Mouse (Mus musculus): ENCODE measurements around the gene Ppp6r3.
"Not testable (repeated sequence)": the region's sequence is repeated elsewhere in the genome, so short reads cannot be mapped to it uniquely, and the experiment has no call there.

The Ppp6r3 gene

GRCm38 (mm10) chr19:3575632-3576384 is at the start of gene Ppp6r3:
TSS of gene Ppp6r3 (minus strand) at chr19:3575749.
- DNase-seq (ENCODE audit: extremely low read depth, insufficient read length, low spot score) = peak; percentile 98

DNA sequence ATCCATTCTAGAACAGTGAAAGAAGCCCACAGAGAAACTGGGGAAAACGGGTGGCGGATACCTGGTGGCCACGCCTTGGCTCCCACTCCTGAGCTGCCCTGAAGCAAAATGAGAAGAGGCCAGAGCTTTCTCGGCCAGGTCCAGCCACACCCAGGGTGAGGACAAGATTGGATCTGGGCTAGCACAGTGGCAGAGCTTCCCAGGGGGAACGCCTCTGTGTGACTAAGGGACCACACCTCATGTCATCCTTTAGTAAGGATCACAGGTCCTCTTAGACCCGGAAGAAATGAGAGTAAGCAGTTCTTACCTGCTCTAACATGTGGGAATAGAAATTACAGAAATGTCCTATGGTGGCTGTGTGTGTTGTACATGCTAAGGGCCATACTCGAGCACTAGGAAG is 49.6 kb upstream of the Ppp6r3 start:
- DNase-seq (ENCODE audit: extremely low read depth, insufficient read length, low spot score) = no peak

- DNase-seq (ENCODE audit: extremely low read depth, insufficient read length, low spot score) = peak; percentile 49
These were observed 48.3 kb upstream of the Ppp6r3 start for GRCm38 (mm10) chr19:3623824-3624223.

DNA sequence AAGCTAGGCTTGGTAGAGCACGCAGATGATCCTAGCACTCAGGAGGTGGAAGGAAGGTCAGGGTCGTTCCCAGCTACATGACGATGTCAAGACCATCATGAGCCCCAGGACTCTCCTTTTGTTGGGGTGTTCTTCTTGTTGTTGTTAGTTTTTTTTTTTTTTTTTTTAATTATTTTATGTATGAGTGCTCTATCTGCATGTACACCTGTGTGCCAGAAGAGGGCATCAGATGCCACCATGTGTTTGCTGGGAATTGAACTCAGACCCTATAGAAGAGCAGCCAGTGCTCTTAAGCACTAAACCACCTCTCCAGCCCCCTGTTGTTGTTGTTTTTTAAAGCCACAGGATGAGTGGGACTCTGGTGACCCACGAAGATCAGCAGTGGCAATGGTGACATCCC is 47.7 kb upstream of the Ppp6r3 start:
- no peak for DNase-seq (ENCODE audit: extremely low read depth, insufficient read length, low spot score)

DNA sequence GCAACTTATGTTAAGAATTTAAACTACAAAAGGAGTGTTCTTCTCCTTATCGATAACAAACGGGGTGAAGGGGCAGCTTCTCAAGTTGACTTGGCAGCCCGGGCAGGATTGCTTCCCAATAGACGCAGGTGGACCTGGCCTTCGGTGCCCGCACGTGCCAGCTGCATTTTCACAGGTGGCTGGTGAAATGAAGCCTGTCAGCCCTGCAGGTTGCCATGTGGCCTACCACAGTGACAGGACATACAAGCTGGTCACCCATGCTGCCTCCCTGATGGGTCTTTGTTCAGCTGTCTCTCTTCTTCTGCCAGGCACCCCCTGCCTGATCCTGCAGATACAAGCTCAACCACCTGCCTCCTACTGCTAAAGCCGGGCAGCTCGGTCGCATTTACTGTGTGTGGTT is 45.3 kb upstream of the Ppp6r3 start:
- DNase-seq (ENCODE audit: extremely low read depth, insufficient read length, low spot score) = no peak

DNA sequence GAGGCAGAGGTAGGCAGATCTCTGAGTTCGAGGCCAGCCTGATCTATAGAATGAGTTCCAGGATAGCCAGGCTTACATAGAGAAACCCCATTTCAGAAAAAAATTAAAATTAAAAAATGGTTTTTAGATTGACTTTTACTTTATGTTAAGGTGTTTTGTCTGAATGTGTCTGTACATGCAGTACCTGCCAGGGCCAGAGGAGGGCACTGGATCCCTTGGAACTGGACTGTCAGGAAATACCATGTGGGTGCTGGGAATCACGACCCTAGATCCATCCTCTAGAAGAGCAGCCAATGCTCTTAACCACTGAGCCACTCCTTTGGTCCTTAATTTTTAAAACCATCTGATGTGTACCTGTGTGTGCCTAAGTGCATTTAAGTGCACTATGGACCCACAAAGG is 43.8 kb upstream of the Ppp6r3 start:
- no peak for DNase-seq (ENCODE audit: extremely low read depth, insufficient read length, low spot score)

DNA sequence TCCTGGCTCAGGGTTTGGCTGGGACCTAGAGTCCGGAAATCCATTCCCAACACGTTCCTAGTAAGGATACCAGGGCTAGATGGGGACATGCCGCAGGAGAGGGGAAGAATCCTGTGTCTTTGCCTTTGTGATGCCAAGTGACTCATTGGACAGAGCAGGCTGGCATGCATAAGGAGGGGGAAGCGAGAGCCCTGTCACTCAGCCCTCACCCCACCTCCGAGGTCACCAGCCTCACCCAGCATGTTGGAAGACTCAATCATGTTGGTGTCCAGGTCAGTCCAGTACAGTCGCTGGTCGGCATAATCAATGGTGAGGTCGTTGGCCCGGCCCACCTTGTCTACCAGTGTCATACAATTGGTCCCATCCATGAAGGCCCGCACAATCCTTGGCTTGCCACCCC is 38.4 kb upstream of the Ppp6r3 start:
- no peak for DNase-seq (ENCODE audit: extremely low read depth, insufficient read length, low spot score)

DNA sequence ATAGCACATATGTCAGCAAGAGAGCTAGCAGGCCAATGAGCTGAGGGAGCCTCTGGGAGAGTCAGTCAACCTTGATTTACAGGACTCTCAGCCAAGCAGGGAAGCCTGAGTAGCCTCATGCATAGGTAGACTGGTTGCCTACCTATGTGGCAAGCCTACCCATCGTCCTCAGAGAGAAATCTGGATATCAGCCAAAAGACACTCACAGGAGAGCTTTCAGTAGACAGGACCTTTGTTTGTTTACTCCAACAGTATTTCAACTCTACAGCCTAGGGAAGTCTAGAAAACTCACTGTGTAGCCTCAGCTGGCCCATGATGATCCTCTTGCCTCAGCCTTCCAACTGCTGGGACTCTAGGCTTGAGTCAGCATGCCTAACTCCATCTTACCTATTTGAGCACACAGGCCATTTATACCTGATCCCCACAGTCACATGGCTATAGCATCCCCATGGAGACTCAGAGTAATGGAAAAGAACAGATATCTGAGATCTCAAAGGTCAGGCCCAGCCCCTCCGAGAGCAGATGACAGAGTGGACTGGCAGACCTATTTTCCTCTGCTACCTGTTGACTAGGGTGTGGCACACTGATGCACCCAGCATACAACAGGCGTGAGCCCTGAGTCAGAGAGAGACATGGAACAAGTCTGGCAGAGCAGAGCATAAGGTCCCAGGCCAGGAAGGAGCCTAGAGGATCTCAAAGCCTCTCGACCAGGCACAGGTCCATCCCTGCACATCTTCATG is 37.2 kb upstream of the Ppp6r3 start:
- no peak for DNase-seq (ENCODE audit: extremely low read depth, insufficient read length, low spot score)

- no peak for DNase-seq (ENCODE audit: extremely low read depth, insufficient read length, low spot score)
These were observed 36.2 kb upstream of the Ppp6r3 start for GRCm38 (mm10) chr19:3611730-3612129.

DNA sequence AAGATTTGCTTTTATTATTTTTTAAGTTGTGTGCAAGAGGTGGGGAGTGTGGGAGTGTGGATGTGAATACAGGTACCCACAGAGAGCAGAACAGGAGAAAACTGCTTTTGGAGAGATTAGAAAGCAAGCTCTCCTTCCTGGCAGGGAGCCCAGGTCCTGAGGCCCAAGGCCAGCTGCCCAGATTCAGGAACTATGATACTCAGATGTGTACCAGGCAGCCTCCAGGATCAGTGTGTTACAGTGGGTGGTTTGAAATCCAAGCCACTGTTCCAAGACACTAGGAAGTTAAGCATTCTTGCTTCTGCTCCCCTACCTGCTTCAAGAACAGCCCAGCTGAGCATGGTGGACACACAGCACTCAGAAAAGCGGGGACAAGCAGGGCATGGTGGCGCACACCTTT is 35.3 kb upstream of the Ppp6r3 start:
- no peak for DNase-seq (ENCODE audit: extremely low read depth, insufficient read length, low spot score)

DNA sequence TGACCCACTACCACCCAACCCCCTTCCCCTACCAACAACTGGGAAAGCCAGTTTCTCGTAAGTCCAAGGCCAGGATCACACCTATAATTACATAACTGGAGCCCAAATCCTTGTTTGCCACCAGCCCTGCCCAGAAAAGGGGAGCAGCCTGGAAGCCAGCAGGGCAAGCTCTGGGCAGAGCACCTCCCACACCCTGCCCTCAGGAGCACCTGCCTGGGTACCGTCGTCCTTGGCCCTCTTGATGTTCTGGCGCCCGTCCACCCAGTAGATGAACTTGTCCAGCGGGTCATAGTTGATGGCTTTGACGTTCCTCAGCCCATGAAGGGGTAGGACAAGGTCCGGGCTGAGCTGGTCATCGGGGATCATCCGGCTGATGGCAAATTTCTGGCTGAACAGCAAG is 34.3 kb upstream of the Ppp6r3 start:
- DNase-seq (ENCODE audit: extremely low read depth, insufficient read length, low spot score) = no peak

- no peak for DNase-seq (ENCODE audit: extremely low read depth, insufficient read length, low spot score)
These were observed 18.8 kb upstream of the Ppp6r3 start for GRCm38 (mm10) chr19:3594316-3594715.

GRCm38 (mm10) chr19:3593379-3594055 is 18.0 kb upstream of the Ppp6r3 start:
- no peak for DNase-seq (ENCODE audit: extremely low read depth, insufficient read length, low spot score)

DNA sequence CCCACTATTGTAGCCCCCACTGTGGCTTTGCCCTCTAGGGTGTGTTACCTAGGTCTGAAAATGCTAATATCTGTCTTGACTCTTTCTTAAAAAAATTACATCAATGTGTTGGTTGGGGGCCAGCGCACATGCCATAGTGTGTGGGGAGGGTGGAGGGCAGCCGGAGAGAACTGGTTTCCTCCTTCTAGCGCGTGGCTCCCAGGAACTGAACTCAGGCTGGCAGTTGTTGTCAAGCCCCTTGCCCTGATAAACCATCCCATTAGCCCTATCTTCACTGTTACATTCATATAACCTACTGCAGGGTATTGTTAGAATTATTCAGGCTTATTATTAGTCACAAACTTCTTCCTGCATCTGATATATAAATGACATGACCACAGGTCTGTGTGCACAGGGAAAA is 14.4 kb upstream of the Ppp6r3 start:
- no peak for DNase-seq (ENCODE audit: extremely low read depth, insufficient read length, low spot score)

DNA sequence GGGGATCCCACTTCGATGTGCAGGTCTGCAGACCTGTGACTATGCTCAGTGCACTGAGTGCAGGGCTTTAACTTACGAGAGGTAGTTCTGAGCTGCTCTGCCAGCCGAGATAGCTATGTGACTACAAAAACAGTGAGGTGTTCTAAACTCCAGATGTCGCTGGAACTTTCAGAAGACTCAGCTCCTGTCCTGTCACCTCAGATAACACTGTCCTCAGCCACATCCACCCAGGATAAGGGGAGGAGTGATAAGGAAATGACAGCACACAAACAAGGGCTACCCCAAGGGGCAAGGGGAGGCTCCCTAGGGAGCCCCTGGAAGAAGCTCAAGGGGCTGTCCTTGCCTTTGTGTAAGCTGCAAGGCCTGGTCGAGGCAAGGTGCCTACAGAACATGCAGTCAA is 14.0 kb upstream of the Ppp6r3 start:
- DNase-seq (ENCODE audit: extremely low read depth, insufficient read length, low spot score) = no peak

DNA sequence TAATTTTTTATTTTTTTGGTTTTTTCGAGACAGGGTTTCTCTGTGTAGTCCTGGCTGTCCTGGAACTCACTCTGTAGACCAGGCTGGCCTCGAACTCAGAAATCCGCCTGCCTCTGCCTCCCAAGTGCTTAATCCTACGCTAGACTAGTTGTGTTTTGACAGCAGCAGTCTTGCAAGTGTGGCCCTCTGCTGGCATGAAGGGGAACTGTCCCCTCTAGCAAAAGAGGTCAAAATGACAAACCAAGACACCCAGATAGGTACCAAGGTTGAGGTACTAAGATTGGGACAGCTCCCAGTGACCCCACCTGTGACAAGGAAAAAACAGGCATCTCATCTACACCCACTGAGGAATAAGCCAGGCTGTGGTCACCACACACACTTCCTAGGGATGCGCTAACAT is 12.2 kb upstream of the Ppp6r3 start:
- DNase-seq (ENCODE audit: extremely low read depth, insufficient read length, low spot score) = not testable (repeated sequence)

GRCm38 (mm10) chr19:3586540-3586939 is 11.0 kb upstream of the Ppp6r3 start:
- no peak for DNase-seq (ENCODE audit: extremely low read depth, insufficient read length, low spot score)

- no peak for DNase-seq (ENCODE audit: extremely low read depth, insufficient read length, low spot score)
These were observed 10.5 kb upstream of the Ppp6r3 start for GRCm38 (mm10) chr19:3586026-3586425.

DNA sequence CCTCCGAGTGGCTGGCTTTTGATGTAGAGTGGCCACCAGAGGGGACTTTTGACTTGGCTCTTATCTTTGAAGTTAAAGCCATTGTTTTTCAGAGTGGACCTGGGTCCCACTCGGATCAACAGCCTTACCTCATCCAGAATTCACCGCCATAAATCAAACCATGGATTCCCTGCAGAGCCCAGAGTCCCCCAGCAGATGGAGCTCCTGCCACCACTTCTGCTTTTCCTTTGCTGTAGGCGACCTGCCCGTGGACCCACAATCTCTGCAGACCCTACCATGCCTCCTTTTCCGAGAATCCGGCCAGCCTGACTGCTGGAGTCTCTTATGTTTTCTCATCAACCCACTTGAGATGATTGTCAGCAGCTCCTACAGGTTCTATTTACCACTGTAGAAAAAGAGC is 5.8 kb upstream of the Ppp6r3 start:
- DNase-seq (ENCODE audit: extremely low read depth, insufficient read length, low spot score) = no peak

GRCm38 (mm10) chr19:3577911-3578290 is 2.4 kb upstream of the Ppp6r3 start:
- no peak for DNase-seq (ENCODE audit: extremely low read depth, insufficient read length, low spot score)

DNA sequence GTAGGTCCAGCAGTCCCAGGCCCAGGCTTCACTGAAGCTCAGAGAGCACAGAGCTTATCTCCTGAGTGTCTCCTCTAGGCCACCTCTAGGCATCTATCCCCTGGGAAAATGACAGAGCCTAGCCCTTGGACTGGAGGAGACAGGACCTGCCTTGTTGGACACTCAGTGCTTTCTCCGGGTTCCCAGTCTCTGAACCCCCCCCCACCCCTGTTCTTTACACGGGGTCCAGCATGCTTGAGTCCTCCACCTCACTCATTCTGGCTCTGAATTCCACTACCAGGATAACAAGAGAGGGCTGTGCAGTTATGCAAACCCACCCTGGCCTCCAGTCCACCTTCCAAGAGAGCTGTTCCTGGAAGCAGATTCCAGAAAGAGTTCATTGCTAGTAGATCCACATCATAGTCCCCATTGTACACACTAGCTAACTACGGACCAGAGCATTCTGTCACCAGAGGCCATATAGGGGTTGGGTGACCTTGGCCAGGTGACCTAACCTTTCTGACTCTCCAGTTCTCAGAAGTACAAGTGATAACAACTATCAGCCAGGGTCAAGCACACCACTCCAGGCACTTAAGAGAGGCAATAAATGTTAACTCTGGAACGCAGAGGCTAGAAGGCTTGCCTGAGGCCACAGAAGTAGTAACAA is 1.8 kb upstream of the Ppp6r3 start:
- no peak for DNase-seq (ENCODE audit: extremely low read depth, insufficient read length, low spot score)

Measured in 3134 (cell line).